Mouse (Mus musculus) heart, postnatal 25 days (tissue): ENCODE data around the gene Cda. TPM values are rescaled to one million over a fixed set of nuclear protein-coding genes. Genes with fewer than 3 reads are reported as not detected.
"Not testable (repeated sequence)": the region's sequence is repeated elsewhere in the genome, so short reads cannot be mapped to it uniquely, and the experiment has no call there.

Source experiments
- DNase-seq: peaks from one replicate; pipeline ENCODE4 v3.0.0; 2022; ENCODE audit warnings: low spot score
- intact Hi-C: fragments of 180-260 bp; cut with DNase I; formaldehyde crosslinking; loops from one replicate; pipeline ENCODE4 v1.15.1; 2025
- total RNA-seq, 2 experiments: library from RNA; stranded (reverse); gene quantifications; 2 replicates each; pipeline ENCODE4 v1.2.3; 2021

The Cda gene
- total RNA-seq, 2 experiments from 2014 or later: 1.3 to 1.8 TPM

- no peak for DNase-seq
- intact Hi-C loops: loop anchor here (5.0 kb wide), 1 partner anchor 37 kb away; no protein-coding TSS in a partner anchor
Measured at GRCm38 (mm10) chr4:138339963-138340362, 27.8 kb downstream of the Cda start.

GRCm38 (mm10) chr4:138337341-138337740 lies 30.5 kb downstream of the Cda start:
- intact Hi-C loops: no loop called here
- DNase-seq: no peak

GRCm38 (mm10) chr4:138336876-138337275 lies 30.9 kb downstream of the Cda start:
- no peak for DNase-seq
- intact Hi-C loops: no loop called here

- DNase-seq: no peak
Measured at GRCm38 (mm10) chr4:138335648-138336047, 32.1 kb downstream of the Cda start.

GRCm38 (mm10) chr4:138335036-138335435 lies 32.8 kb downstream of the Cda start:
- DNase-seq: no peak

More at GRCm38 (mm10) chr4:138335648-138336047, 32.1 kb downstream of the Cda start:
- intact Hi-C loops: no loop called here

GRCm38 (mm10) chr4:138333135-138333534 lies 34.7 kb downstream of the Cda start:
- intact Hi-C loops: no loop called here

More at GRCm38 (mm10) chr4:138335036-138335435, 32.8 kb downstream of the Cda start:
- intact Hi-C loops: no loop called here

GRCm38 (mm10) chr4:138331647-138332046 lies 36.1 kb downstream of the Cda start:
- intact Hi-C loops: no loop called here
- DNase-seq: no peak

More at GRCm38 (mm10) chr4:138333135-138333534, 34.7 kb downstream of the Cda start:
- no peak for DNase-seq

GRCm38 (mm10) chr4:138330264-138330671 lies 37.5 kb downstream of the Cda start:
- no peak for DNase-seq
- intact Hi-C loops: no loop called here

GRCm38 (mm10) chr4:138327891-138328470 lies 39.8 kb downstream of the Cda start:
- intact Hi-C loops: loop anchor here (2.0 kb wide), 1 partner anchor 51 kb away; no protein-coding TSS in a partner anchor
- DNase-seq: no peak

- intact Hi-C loops, DNase-seq: not testable (repeated sequence)
Measured at GRCm38 (mm10) chr4:138327155-138327554, 40.6 kb downstream of the Cda start.

GRCm38 (mm10) chr4:138326077-138326695 lies 41.6 kb downstream of the Cda start, which contains the start of gene Pink1:
Gene Pink1 (minus strand): TSS chr4:138326307.
- DNase-seq: peak; percentile 85
- intact Hi-C loops: no loop called here

GRCm38 (mm10) chr4:138325466-138326076 lies 42.2 kb downstream of the Cda start:
- intact Hi-C loops: no loop called here
- peak; percentile 96 for DNase-seq

- DNase-seq: no peak
- intact Hi-C loops: no loop called here
Measured at GRCm38 (mm10) chr4:138324451-138324850, 43.3 kb downstream of the Cda start.

GRCm38 (mm10) chr4:138323753-138324152 lies 44.0 kb downstream of the Cda start:
- no peak for DNase-seq
- intact Hi-C loops: no loop called here

GRCm38 (mm10) chr4:138322692-138323091 lies 45.1 kb downstream of the Cda start:
- intact Hi-C loops: no loop called here
- DNase-seq: no peak

GRCm38 (mm10) chr4:138321488-138321887 lies 46.3 kb downstream of the Cda start:
- no peak for DNase-seq
- intact Hi-C loops: no loop called here

- intact Hi-C loops: no loop called here
Measured at GRCm38 (mm10) chr4:138320711-138321110, 47.1 kb downstream of the Cda start.

GRCm38 (mm10) chr4:138319508-138319907 lies 48.3 kb downstream of the Cda start:
- DNase-seq: peak; percentile 67
- intact Hi-C loops: loop anchor here (1.0 to 2.0 kb wide), 2 partner anchors 59 to 107 kb away; no protein-coding TSS in a partner anchor

More at GRCm38 (mm10) chr4:138320711-138321110, 47.1 kb downstream of the Cda start:
- DNase-seq: no peak

- intact Hi-C loops: loop anchor here (1.0 to 2.0 kb wide), 2 partner anchors 60 to 108 kb away; no protein-coding TSS in a partner anchor
- DNase-seq: no peak
Measured at GRCm38 (mm10) chr4:138318509-138319266, 49.1 kb downstream of the Cda start.

GRCm38 (mm10) chr4:138316369-138316768 lies 51.4 kb downstream of the Cda start:
- DNase-seq: no peak
- intact Hi-C loops: no loop called here
